ENCODE assay signal across 12 mouse cellular contexts in the genomic region with DNA sequence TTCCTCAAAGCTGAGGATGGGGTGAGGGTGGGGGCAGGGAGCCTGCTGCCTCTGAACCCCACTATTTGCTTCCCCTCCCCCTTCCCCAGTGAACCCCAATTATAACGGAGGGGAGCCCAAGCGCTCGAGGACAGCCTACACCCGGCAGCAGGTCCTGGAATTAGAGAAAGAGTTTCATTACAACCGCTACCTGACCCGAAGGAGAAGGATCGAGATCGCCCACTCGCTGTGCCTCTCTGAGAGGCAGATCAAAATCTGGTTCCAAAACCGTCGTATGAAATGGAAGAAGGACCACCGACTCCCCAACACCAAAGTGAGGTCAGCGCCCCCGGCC. TPM values are rescaled to one million over a fixed set of nuclear protein-coding genes. Genes with fewer than 3 reads are reported as not detected.
DNase-seq lines count a peak whose midpoint lies in the region; ATAC-seq and TF ChIP-seq lines count a peak whose summit lies in the region.
"Had no signal": no experiment of that assay in that cellular context is flagged by ENCODE, and none has a peak within 500 bp of the region (broad histone marks: within the 10 kb centered on the region; RNA-seq: fewer than 3 reads in every experiment).

No protein-coding gene starts in this region.

- peaks cover 40% of the 10 kb centered on the region for H3K4me1 ChIP-seq in kidney, postnatal 0 days (replicated peaks; ENCODE audit: insufficient read depth, low read length)
- H3K4me1 ChIP-seq in hindbrain, embryonic 15.5 days (replicated peaks): peaks cover 11% of the 10 kb centered on the region
- H3K4me1 ChIP-seq in neural tube, embryonic 12.5 days: peaks cover 90% of the 10 kb centered on the region
- no peaks in the 10 kb centered on the region; the same call in 1 of the 2 replicates for H3K4me1 ChIP-seq in forebrain, embryonic 11.5 days (replicated peaks; ENCODE audit: control insufficient read depth, insufficient read depth, low read length)
- H3K4me1 ChIP-seq: forebrain, embryonic 13.5 days had no signal

- H3K36me3 ChIP-seq in kidney, postnatal 0 days (ENCODE audit: insufficient read depth, low read length): no peaks in the 10 kb centered on the region
- H3K36me3 ChIP-seq in hindbrain, embryonic 15.5 days: no peaks in the 10 kb centered on the region
- H3K36me3 ChIP-seq in neural tube, embryonic 12.5 days: no peaks in the 10 kb centered on the region
- no peaks in the 10 kb centered on the region for H3K36me3 ChIP-seq in forebrain, embryonic 11.5 days (ENCODE audit: control insufficient read depth, insufficient read depth, low read length)

- 0 out of 2 replicates have a peak, but pooled peaks cover 12% of the 10 kb centered on the region for H3K27me3 ChIP-seq in kidney, postnatal 0 days (ENCODE audit: insufficient read depth, low read length)
- peaks cover 77% of the 10 kb centered on the region for H3K27me3 ChIP-seq in hindbrain, embryonic 15.5 days
- no peaks in the 10 kb centered on the region for H3K27me3 ChIP-seq in neural tube, embryonic 12.5 days (replicated peaks)
- peaks cover 97% of the 10 kb centered on the region for H3K27me3 ChIP-seq in forebrain, embryonic 11.5 days (ENCODE audit: control insufficient read depth, insufficient read depth, low read length)

- ATAC-seq in kidney, postnatal 0 days (replicated peaks; ENCODE audit: low FRiP score, low read depth): peak; percentile 37; the same call in 1 of the 2 replicates
- ATAC-seq in hindbrain, embryonic 15.5 days (ENCODE audit: low FRiP score, low read depth): 0 out of 2 replicates have a peak, but pooled peaks have one; percentile 6
- ATAC-seq in neural tube, embryonic 12.5 days (ENCODE audit: low FRiP score, low read depth): no peak
- ATAC-seq in forebrain, embryonic 11.5 days (replicated peaks; ENCODE audit: low FRiP score): no peak
- ATAC-seq: forebrain, embryonic 13.5 days had no signal

- no peak for TF ChIP-seq CTCF in kidney, postnatal 0 days (IDR thresholded peaks at IDR 0.05; ENCODE audit: low read depth)

- 4% methylated on average over 14 of the region's 14 CpGs for WGBS in kidney, postnatal 0 days
- under 1% methylated on average over 14 of the region's 14 CpGs for WGBS in hindbrain, embryonic 15.5 days
- 2% methylated on average over 14 of the region's 14 CpGs for WGBS in neural tube, embryonic 12.5 days
- under 1% methylated on average over 14 of the region's 14 CpGs for WGBS in forebrain, embryonic 11.5 days

- H3K9ac ChIP-seq in kidney, postnatal 0 days (ENCODE audit: low read depth, low read length): no peak overlapping the region
- H3K9ac ChIP-seq in hindbrain, embryonic 15.5 days: peak overlapping the region; percentile 56
- H3K9ac ChIP-seq in neural tube, embryonic 12.5 days: peak overlapping the region; percentile 88
- no peak overlapping the region for H3K9ac ChIP-seq in forebrain, embryonic 11.5 days (ENCODE audit: low read length)
- H3K9ac ChIP-seq: forebrain, embryonic 13.5 days had no signal

- peak overlapping the region; percentile 37 for H3K4me3 ChIP-seq in kidney, postnatal 0 days (replicated peaks; ENCODE audit: low read depth, low read length)
- peak overlapping the region; percentile 47 for H3K4me3 ChIP-seq in hindbrain, embryonic 15.5 days
- H3K4me3 ChIP-seq in neural tube, embryonic 12.5 days: peak overlapping the region; percentile 51
- H3K4me3 ChIP-seq in forebrain, embryonic 11.5 days (ENCODE audit: low read depth, low read length): no peak overlapping the region
- H3K4me3 ChIP-seq: forebrain, embryonic 13.5 days had no signal

- DNase-seq in kidney, postnatal 0 days (ENCODE audit: low spot score): no peak
- DNase-seq in kidney, adult 11 months: no peak
- peak; percentile 50 for DNase-seq in embryo, embryonic 10 days (ENCODE audit: low spot score)
- no peak for DNase-seq in layer of hippocampus, adult 11-12 months (ENCODE audit: low spot score)
- DNase-seq in forebrain, embryonic 11.5 days (ENCODE audit: low spot score): no peak
- DNase-seq in natural killer cell, adult 2 months (ENCODE audit: low spot score in 2 of 2): no peak
- DNase-seq: cerebellum, postnatal 10 days; lung, postnatal 14 days had no signal

- H3K9me3 ChIP-seq in kidney, postnatal 0 days (replicated peaks; ENCODE audit: low read length): no peaks in the 10 kb centered on the region
- H3K9me3 ChIP-seq in hindbrain, embryonic 15.5 days: no peaks in the 10 kb centered on the region
- H3K9me3 ChIP-seq in neural tube, embryonic 12.5 days: no peaks in the 10 kb centered on the region
- H3K9me3 ChIP-seq in forebrain, embryonic 11.5 days (ENCODE audit: control insufficient read depth, low read length): no peaks in the 10 kb centered on the region
- H3K9me3 ChIP-seq: forebrain, embryonic 13.5 days had no signal

- H3K27ac ChIP-seq in kidney, postnatal 0 days: 0 out of 2 replicates have a peak overlapping the region, but pooled peaks have one; percentile 3
- peak overlapping the region; percentile 87 for H3K27ac ChIP-seq in hindbrain, embryonic 15.5 days (replicated peaks)
- peak overlapping the region; percentile 98 for H3K27ac ChIP-seq in neural tube, embryonic 12.5 days
- H3K27ac ChIP-seq in forebrain, embryonic 11.5 days (ENCODE audit: low read depth, low read length): no peak overlapping the region
- H3K27ac ChIP-seq: forebrain, embryonic 13.5 days had no signal

- peak overlapping the region; percentile 78 for H3K4me2 ChIP-seq in kidney, postnatal 0 days (ENCODE audit: low read length)
- peak overlapping the region; percentile 56 for H3K4me2 ChIP-seq in hindbrain, embryonic 15.5 days
- H3K4me2 ChIP-seq in neural tube, embryonic 12.5 days (replicated peaks): peak overlapping the region; percentile 86
- no peak overlapping the region for H3K4me2 ChIP-seq in forebrain, embryonic 11.5 days (ENCODE audit: low read depth, low read length, severe bottlenecking)
- H3K4me2 ChIP-seq: forebrain, embryonic 13.5 days had no signal

RNA-seq across cellular contexts. Expression of gene Hoxc4, which starts 16.8 kb away (rescaled TPM):
- polyA plus RNA-seq in kidney, postnatal 0 days (2015; fragmentation: Nextera tagmentation; extraction: Ambion mirVana): 5.9 and 7.0 TPM in 2 replicates
- polyA plus RNA-seq in hindbrain, embryonic 15.5 days (2015; fragmentation: Nextera tagmentation; extraction: Ambion mirVana): 56.8 and 63.8 TPM in 2 replicates
- polyA plus RNA-seq in neural tube, embryonic 12.5 days (2016; fragmentation: Nextera tagmentation; extraction: Ambion mirVana): 69.5 and 77.4 TPM in 2 replicates
- polyA plus RNA-seq in forebrain, embryonic 11.5 days (2014; fragmentation: Nextera tagmentation; extraction: Ambion mirVana): not detected in 2 replicates
- polyA plus RNA-seq: forebrain, embryonic 13.5 days had no signal

RNA-seq across cellular contexts. Expression of gene Hoxc6, which starts 37.5 kb away (rescaled TPM):
- 7.8 and 9.3 TPM in 2 replicates for polyA plus RNA-seq in kidney, postnatal 0 days (2015; fragmentation: Nextera tagmentation; extraction: Ambion mirVana)
- 7.4 and 13.1 TPM in 2 replicates for polyA plus RNA-seq in hindbrain, embryonic 15.5 days (2015; fragmentation: Nextera tagmentation; extraction: Ambion mirVana)
- polyA plus RNA-seq in neural tube, embryonic 12.5 days (2016; fragmentation: Nextera tagmentation; extraction: Ambion mirVana): 68.8 and 77.1 TPM in 2 replicates
- not detected in 2 replicates for polyA plus RNA-seq in forebrain, embryonic 11.5 days (2014; fragmentation: Nextera tagmentation; extraction: Ambion mirVana)
- polyA plus RNA-seq: forebrain, embryonic 13.5 days had no signal

RNA-seq across cellular contexts. Expression of gene Hoxc8, which starts 45.1 kb away (rescaled TPM):
- polyA plus RNA-seq in kidney, postnatal 0 days (2015; fragmentation: Nextera tagmentation; extraction: Ambion mirVana): 5.8 TPM in 2 replicates
- 2.3 and 16.6 TPM in 2 replicates for polyA plus RNA-seq in hindbrain, embryonic 15.5 days (2015; fragmentation: Nextera tagmentation; extraction: Ambion mirVana)
- 44.5 and 65.6 TPM in 2 replicates for polyA plus RNA-seq in neural tube, embryonic 12.5 days (2016; fragmentation: Nextera tagmentation; extraction: Ambion mirVana)
- not detected in 2 replicates for polyA plus RNA-seq in forebrain, embryonic 11.5 days (2014; fragmentation: Nextera tagmentation; extraction: Ambion mirVana)
- polyA plus RNA-seq: forebrain, embryonic 13.5 days; heart, embryonic 14.5 days had no signal

RNA-seq across cellular contexts. Expression of gene Hoxc9, which starts 59.3 kb away (rescaled TPM):
- 11.0 and 12.4 TPM in 2 replicates for polyA plus RNA-seq in kidney, postnatal 0 days (2015; fragmentation: Nextera tagmentation; extraction: Ambion mirVana)
- polyA plus RNA-seq in hindbrain, embryonic 15.5 days (2015; fragmentation: Nextera tagmentation; extraction: Ambion mirVana): 0.30 TPM in 1 of 2 replicates, not detected in the other
- 45.2 and 47.4 TPM in 2 replicates for polyA plus RNA-seq in neural tube, embryonic 12.5 days (2016; fragmentation: Nextera tagmentation; extraction: Ambion mirVana)
- not detected in 2 replicates for polyA plus RNA-seq in forebrain, embryonic 11.5 days (2014; fragmentation: Nextera tagmentation; extraction: Ambion mirVana)
- polyA plus RNA-seq: forebrain, embryonic 13.5 days; heart, embryonic 14.5 days had no signal

Comparison
In these comparisons a context has a peak if more than half of its experiments do, and no peak if none do; other contexts are left out.
1. ATAC-seq: peak in kidney, postnatal 0 days (single experiment) and hindbrain, embryonic 15.5 days (single experiment); none in neural tube, embryonic 12.5 days (single experiment) and forebrain, embryonic 11.5 days (single experiment).
2. H3K9ac ChIP-seq: peak in hindbrain, embryonic 15.5 days (single experiment) and neural tube, embryonic 12.5 days (single experiment); none in kidney, postnatal 0 days (single experiment) and forebrain, embryonic 11.5 days (single experiment).